Mouse (Mus musculus) stomach, embryonic 15.5 days (tissue): ENCODE data around the gene Mkrn1. TPM values are rescaled to one million over a fixed set of nuclear protein-coding genes. Genes with fewer than 3 reads are reported as not detected.
"Not testable (repeated sequence)": the region's sequence is repeated elsewhere in the genome, so short reads cannot be mapped to it uniquely, and the experiment has no call there.

Experiments used
- ATAC-seq: fragments of 200-750 bp; cut with Nextera tagmentation; 2 replicates; pipeline ENCODE4 v1.8.0; 2017; ENCODE audit warnings: low read depth, moderate number of reproducible peaks, moderate TSS enrichment; ENCODE audit not compliant: insufficient read depth, low FRiP score
- H3K27ac ChIP-seq: fragments of 300-500 bp; sonication (generic); 2 replicates; pipeline ENCODE4 v1.5.1; 2015; ENCODE audit warnings: mild to moderate bottlenecking, inconsistent platforms
- H3K27me3 ChIP-seq: fragments of 300-500 bp; sonication (generic); replicated peaks from 2 replicates; pipeline ENCODE4 v1.6.1; 2015; ENCODE audit warnings: inconsistent platforms
- H3K36me3 ChIP-seq: fragments of 300-500 bp; sonication (generic); 2 replicates; pipeline ENCODE4 v1.6.1; 2015; ENCODE audit warnings: inconsistent platforms
- H3K4me1 ChIP-seq: fragments of 300-500 bp; sonication (generic); 2 replicates; pipeline ENCODE4 v1.6.1; 2015; ENCODE audit warnings: inconsistent platforms
- H3K4me2 ChIP-seq: fragments of 300-500 bp; sonication (generic); 2 replicates; pipeline ENCODE4 v1.6.1; 2015; ENCODE audit warnings: mild to moderate bottlenecking, inconsistent platforms
- H3K4me3 ChIP-seq: fragments of 300-500 bp; sonication (generic); replicated peaks from 2 replicates; pipeline ENCODE4 v1.5.1; 2015; ENCODE audit warnings: inconsistent platforms
- H3K9ac ChIP-seq: fragments of 300-500 bp; sonication (generic); 2 replicates; pipeline ENCODE4 v1.6.1; 2015; ENCODE audit warnings: inconsistent platforms
- H3K9me3 ChIP-seq: fragments of 300-500 bp; sonication (generic); 2 replicates; pipeline ENCODE4 v1.6.1; 2016; ENCODE audit warnings: inconsistent platforms
- WGBS: fragments of 180-500 bp; shearing (Covaris S2); methylation state at CpG from one replicate; pipeline ENCODE4 v1.1.7; 2015; 5-methylcytosine and 5-hydroxymethylcytosine counted together
- polyA plus RNA-seq: library from polyadenylated mRNA; unstranded; fragments of >200 nt; fragmentation: Nextera tagmentation; extraction: Ambion mirVana; gene quantifications from 2 replicates; pipeline ENCODE4 v1.2.1, GENCODE M21; 2015

Gene Mkrn1
- polyA plus RNA-seq, 1 experiment from 2014 or later, result 74.9 TPM

DNA sequence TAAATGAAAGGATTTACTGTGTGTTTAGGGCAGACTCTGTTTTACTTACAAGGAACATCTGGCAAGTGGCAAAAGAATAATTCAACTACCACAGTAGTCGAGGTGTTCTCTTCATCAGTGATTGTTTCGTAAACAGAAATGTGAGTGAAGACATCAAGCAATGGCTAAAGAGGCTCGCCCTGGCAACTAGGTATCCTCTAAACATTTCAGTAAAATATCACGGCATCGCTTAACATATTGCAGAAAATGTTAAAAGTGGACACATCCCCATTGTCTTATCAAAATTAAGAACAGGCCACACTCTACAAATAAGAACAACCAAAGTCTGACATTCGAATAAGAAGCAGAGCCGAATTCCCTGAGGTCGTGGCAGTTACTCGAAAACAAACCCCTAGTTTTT is 43.5 kb downstream of the Mkrn1 start:
- peaks cover 23% of the 10 kb centered on the region for H3K4me1 ChIP-seq
- no peak for ATAC-seq
- no peaks in the 10 kb centered on the region for H3K9me3 ChIP-seq
- peak overlapping the region; percentile 69 for H3K4me2 ChIP-seq
- 8% methylated on average over 9 of the region's 9 CpGs for WGBS
- no peaks in the 10 kb centered on the region for H3K27me3 ChIP-seq
- H3K27ac ChIP-seq, result no peak overlapping the region
- H3K36me3 ChIP-seq, result no peaks in the 10 kb centered on the region
- H3K9ac ChIP-seq, result peak overlapping the region; percentile 76; the same call in 1 of the 2 replicates
- H3K4me3 ChIP-seq, result peak overlapping the region; percentile 95

DNA sequence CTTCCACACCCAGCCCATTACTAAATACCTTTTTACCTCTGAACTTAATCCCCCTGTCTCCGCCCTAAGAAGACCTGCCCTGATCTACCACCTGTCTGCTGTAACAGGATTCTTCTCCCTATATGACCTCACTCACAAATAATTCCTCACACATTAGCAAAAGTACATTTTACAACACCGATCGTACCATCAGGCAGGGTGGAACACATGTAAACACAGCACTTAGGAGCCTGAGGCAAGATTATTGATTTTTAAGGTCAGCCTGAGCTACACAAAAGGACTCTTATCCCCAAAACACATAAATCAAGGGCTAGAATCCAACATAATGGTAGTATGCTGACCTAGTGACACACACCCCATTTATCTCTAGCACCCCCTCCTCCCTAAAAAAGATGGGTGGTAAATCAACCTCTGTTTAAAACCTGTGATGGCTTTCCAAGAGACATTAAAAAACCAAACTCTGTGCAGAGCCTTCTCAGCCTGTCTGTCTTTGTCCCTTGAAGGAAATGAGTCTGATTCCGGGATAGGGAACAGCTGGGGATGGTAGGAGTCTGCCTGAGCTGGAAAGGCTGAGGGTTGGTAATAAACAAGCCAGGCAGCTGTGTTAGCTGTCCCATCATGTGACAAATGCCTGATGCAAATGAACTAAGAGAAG is 46.8 kb downstream of the Mkrn1 start:
- ATAC-seq, result no peak
- H3K4me3 ChIP-seq, result no peak overlapping the region
- no peak overlapping the region for H3K4me2 ChIP-seq
- H3K9ac ChIP-seq, result no peak overlapping the region
- H3K36me3 ChIP-seq, result no peaks in the 10 kb centered on the region
- WGBS, result 32% methylated on average over 4 of the region's 4 CpGs
- H3K27me3 ChIP-seq, result no peaks in the 10 kb centered on the region
- no peaks in the 10 kb centered on the region for H3K9me3 ChIP-seq
- peak overlapping the region; percentile 35; the same call in 1 of the 2 replicates for H3K27ac ChIP-seq
- H3K4me1 ChIP-seq, result peaks cover 23% of the 10 kb centered on the region

DNA sequence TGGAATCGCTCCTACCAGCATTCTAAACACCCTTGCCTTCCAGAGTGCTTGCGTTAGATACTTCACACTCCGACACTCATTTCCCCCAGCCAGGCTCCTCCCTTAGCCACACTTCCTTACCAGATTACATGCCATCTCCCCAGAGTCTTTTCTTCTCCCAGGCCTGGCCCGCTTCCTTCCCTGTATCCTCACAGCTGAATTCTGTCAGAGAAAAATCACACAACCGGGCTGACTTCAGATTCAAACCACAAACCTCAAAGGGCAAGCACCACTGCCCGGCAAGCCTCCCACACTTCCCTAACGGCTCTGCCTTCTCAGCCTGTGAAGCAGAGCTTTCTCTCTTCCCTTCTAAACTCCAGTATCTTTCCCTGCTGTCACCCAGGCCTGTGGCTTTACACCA is 47.5 kb downstream of the Mkrn1 start:
- Histone ChIP-seq H3K4me2 (no peak overlapping the region), H3K9ac (no peak overlapping the region)

DNA sequence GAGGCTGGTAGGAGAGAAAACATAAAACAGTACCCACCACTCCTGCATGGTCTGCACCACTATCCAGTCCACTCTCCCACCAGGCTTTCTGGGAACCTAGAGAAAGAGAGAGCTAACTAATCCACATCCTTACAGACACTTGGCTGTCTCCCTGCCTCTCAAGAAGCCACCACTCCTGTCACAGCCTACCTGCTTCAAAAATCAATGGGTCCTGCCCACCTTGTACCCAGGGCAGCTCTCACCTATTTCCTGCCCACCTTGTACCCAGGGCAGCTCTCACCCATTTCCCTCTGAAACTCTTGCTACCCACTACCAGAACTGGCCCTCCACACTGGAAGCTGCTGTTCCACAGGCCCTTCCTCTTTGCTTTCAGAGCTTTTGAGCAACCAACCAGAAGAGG is 48.2 kb downstream of the Mkrn1 start:
- Histone ChIP-seq H3K36me3 (0 out of 2 replicates have a peak, but pooled peaks cover 2% of the 10 kb centered on the region), H3K4me3 (no peak overlapping the region), H3K9ac (no peak overlapping the region), H3K4me1 (peaks cover 23% of the 10 kb centered on the region), H3K4me2 (no peak overlapping the region), H3K9me3 (no peaks in the 10 kb centered on the region), H3K27ac (no peak overlapping the region), H3K27me3 (no peaks in the 10 kb centered on the region)
- ATAC-seq, result no peak

More for the DNA sequence above, 47.5 kb downstream of the Mkrn1 start:
- WGBS, result 13% methylated on average over 7 of the region's 7 CpGs
- H3K4me1 ChIP-seq, result peaks cover 23% of the 10 kb centered on the region
- no peaks in the 10 kb centered on the region for H3K36me3 ChIP-seq
- H3K27ac ChIP-seq, result peak overlapping the region; percentile 35; the same call in 1 of the 2 replicates
- no peak for ATAC-seq
- H3K4me3 ChIP-seq, result no peak overlapping the region
- H3K9me3 ChIP-seq, result no peaks in the 10 kb centered on the region
- H3K27me3 ChIP-seq, result no peaks in the 10 kb centered on the region

DNA sequence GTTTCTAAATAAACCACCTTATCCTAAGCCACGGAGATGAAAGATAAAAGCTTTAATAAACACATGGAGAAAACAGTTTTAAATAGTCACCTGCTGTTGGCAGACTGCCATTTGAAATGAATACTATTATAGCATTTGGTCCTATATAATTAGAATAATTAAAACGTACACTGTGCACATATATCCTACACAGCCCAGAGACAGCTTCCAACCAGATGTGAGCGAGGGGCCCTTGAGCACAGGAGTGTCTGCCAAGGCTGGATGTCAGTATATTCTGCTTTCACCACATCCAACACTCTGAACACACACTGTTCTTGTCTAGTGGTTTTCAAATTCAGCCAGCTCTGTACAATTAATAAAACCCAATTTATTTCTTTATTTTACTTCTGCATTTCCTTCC is 50.6 kb downstream of the Mkrn1 start:
- no peak for ATAC-seq
- 62% methylated on average over 3 of the region's 3 CpGs for WGBS
- H3K9me3 ChIP-seq, result no peaks in the 10 kb centered on the region

DNA sequence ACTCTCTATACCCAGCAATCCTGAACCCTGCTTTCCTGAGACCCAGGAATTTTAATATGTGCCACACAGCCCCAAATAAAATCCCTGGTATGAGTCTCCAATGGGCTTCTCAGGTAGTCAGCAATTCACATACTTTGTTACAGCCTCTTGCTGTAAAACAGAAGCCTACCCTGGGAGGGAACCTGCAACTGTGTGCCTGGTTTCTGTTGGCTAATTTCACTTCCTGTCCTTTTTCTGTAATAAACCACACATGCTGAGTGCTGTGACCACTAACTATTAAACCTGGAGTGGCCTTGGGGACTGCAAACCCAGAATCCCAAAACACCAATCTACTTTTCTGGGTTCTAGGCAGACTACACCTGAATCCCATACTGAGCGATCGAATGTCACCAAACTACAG is 57.6 kb downstream of the Mkrn1 start:
- no peak overlapping the region for H3K9ac ChIP-seq
- no peaks in the 10 kb centered on the region for H3K9me3 ChIP-seq
- no peaks in the 10 kb centered on the region for H3K4me1 ChIP-seq
- H3K4me2 ChIP-seq, result no peak overlapping the region
- no peak overlapping the region for H3K27ac ChIP-seq
- 93% methylated on average over 2 of the region's 2 CpGs for WGBS
- peaks cover 21% of the 10 kb centered on the region for H3K36me3 ChIP-seq
- no peak overlapping the region for H3K4me3 ChIP-seq
- ATAC-seq, result no peak
- no peaks in the 10 kb centered on the region for H3K27me3 ChIP-seq

More for the DNA sequence above, 50.6 kb downstream of the Mkrn1 start:
- Histone ChIP-seq H3K4me2 (no peak overlapping the region), H3K9ac (no peak overlapping the region), H3K27ac (no peak overlapping the region), H3K27me3 (no peaks in the 10 kb centered on the region), H3K4me3 (no peak overlapping the region), H3K4me1 (peaks cover 13% of the 10 kb centered on the region; the same call in 1 of the 2 replicates), H3K36me3 (peaks cover 5% of the 10 kb centered on the region; the same call in 1 of the 2 replicates)

DNA sequence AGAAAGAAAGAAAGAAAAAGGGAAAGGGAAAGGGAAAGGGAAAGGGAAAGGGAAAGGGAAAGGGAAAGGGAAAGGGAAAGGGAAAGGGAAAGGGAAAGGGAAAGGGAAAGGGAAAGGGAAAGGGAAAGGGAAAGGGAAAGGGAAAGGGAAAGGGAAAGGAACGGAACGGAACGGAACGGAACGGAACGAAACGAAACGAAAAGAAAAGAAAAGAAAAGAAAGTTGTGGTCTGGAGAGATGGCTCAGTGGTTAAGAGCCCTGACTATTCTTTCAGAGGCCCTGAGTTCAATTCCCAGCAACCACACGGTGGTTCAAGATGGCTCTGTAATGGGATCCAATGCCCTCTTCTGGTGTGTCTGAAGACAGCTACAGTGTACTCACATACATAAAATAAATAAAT is 61.1 kb downstream of the Mkrn1 start:
- H3K4me3 ChIP-seq, H3K4me2 ChIP-seq, H3K27ac ChIP-seq, H3K9ac ChIP-seq, H3K9me3 ChIP-seq, ATAC-seq, H3K4me1 ChIP-seq, H3K27me3 ChIP-seq: not testable (repeated sequence)
- 93% methylated on average over 9 of the region's 9 CpGs for WGBS
- peaks cover 26% of the 10 kb centered on the region for H3K36me3 ChIP-seq

DNA sequence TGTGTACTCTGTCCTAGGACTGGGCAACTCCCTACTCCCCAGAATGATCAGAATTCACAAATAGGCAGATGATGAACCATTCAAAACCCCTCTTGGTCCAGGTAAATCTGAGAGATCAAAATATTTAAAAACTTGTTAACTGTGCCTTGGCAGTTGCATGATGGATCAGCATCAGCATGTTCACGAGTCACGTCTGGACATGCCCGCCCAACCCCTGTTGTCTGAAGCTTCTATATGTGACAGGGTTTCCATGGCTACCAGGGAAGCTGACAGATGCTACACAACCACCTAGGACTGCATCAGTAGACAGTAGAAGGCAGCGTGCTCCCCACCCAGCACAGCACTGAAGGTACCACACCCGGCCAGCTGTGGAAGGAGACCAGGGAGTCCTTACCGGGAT is 71.3 kb downstream of the Mkrn1 start:
- Histone ChIP-seq H3K27me3 (no peaks in the 10 kb centered on the region), H3K9me3 (no peaks in the 10 kb centered on the region), H3K36me3 (peaks cover 31% of the 10 kb centered on the region; the same call in 1 of the 2 replicates), H3K4me3 (no peak overlapping the region), H3K4me2 (no peak overlapping the region), H3K27ac (no peak overlapping the region), H3K4me1 (no peaks in the 10 kb centered on the region), H3K9ac (no peak overlapping the region)
- ATAC-seq, result no peak
- WGBS, result 70% methylated on average over 6 of the region's 6 CpGs

DNA sequence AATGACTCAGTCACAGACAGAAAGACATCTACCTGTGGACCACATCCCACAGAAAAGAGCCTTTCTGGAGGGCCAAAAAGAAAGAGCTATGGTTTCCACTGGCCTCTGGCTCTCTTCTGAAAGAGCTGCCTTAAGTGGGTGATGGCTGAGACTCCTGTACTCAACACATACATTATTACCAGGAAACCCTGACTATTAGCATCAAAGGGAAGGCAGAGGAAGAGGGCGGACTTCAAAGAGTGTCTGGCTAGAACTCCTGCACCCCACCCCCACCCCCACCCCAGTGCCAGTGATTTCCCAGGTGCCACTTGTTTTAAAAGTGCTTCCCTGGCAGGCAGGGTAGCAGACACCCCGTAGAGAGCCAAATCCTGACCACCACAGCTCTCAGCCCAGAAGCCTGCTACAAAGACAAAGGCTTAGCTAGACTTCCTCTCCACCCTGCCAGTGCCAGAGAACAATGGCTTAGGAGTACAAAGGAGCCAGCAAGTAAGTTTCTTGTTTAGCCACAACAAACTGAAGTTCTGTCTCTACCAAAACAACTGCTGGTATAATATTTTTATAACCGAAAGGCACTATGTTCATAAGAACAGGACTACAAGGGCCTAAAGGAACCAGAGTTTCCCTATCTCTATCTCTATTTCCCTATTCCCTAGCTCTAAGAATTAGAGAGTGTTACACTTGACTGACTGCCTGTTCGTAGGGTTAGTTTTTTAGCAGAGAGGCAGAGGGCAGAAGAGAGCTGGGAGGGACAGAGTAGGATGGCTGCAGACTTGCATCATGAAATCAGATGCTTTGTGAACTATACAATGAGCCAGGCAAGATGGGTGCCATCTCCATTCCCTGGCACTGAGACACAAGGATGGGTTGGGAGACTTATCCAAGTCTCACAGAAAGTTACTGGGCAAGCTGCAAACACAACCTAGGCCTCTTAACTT is 72.1 kb downstream of the Mkrn1 start:
- no peak overlapping the region for H3K9ac ChIP-seq
- no peak overlapping the region for H3K27ac ChIP-seq
- no peak overlapping the region for H3K4me3 ChIP-seq
- no peak for ATAC-seq
- no peak overlapping the region for H3K4me2 ChIP-seq
- H3K9me3 ChIP-seq, result no peaks in the 10 kb centered on the region
- no peaks in the 10 kb centered on the region for H3K4me1 ChIP-seq
- 56% methylated on average over 4 of the region's 4 CpGs for WGBS
- H3K27me3 ChIP-seq, result no peaks in the 10 kb centered on the region
- H3K36me3 ChIP-seq, result peaks cover 31% of the 10 kb centered on the region; the same call in 1 of the 2 replicates

Other genes with a start within 250 kb of the Mkrn1 start
- 5.9 and 6.2 TPM in 2 replicates for gene Kdm7a, start 213.7 kb downstream of the Mkrn1 start, polyA plus RNA-seq
- gene Slc37a3, start 42.8 kb downstream of the Mkrn1 start, polyA plus RNA-seq, result 36.9 and 44.0 TPM in 2 replicates
- gene Rab19, start 39.3 kb downstream of the Mkrn1 start, polyA plus RNA-seq, result 4.8 and 6.1 TPM in 2 replicates
- gene Dennd2a, start 137.4 kb upstream of the Mkrn1 start, polyA plus RNA-seq, result 13.4 and 15.8 TPM in 2 replicates
- 26.5 and 32.6 TPM in 2 replicates for gene Adck2, start 153.4 kb upstream of the Mkrn1 start, polyA plus RNA-seq
- gene Gm42420, start 165.3 kb upstream of the Mkrn1 start, polyA plus RNA-seq, result 1.3 and 1.5 TPM in 2 replicates
- gene Ndufb2, start 172.1 kb upstream of the Mkrn1 start, polyA plus RNA-seq, result 342 and 384 TPM in 2 replicates